27 mouse cellular contexts compared by ENCODE assay signal in the genomic region with DNA sequence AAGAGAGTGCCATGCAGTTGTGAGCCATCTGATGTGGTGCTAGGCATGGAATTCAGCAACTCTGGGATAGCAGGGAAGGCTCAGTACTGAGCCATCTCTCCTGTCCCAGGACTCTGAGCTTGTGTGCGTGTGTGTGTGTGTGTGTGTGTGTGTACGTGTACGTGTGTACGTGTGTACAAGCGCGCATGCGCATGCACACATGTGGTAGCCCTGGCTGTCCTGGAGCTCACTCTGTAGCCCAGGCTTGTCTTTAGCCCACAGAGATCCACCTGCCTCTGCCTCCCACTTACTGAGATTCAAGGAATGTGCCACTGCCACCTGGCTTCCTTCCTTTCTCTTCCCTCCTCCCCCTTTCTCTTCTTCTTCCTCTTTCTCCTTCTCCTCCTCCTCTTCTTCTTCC. TPM values are rescaled to one million over a fixed set of nuclear protein-coding genes. Genes with fewer than 3 reads are reported as not detected.
DNase-seq lines count a peak whose midpoint lies in the region; ATAC-seq and TF ChIP-seq lines count a peak whose summit lies in the region.
"Had no signal": no experiment of that assay in that cellular context is flagged by ENCODE, and none has a peak within 500 bp of the region (broad histone marks: within the 10 kb centered on the region; RNA-seq: fewer than 3 reads in every experiment).

No protein-coding gene starts in this region.

- ATAC-seq in liver, embryonic 15.5 days (ENCODE audit: insufficient read depth), result no peak
- no peak for ATAC-seq in liver, postnatal 0 days
- ATAC-seq: CD4-positive, CD25-positive, alpha-beta regulatory T cell, adult 4 months; forebrain, embryonic 13.5 days; forebrain, embryonic 16.5 days; hindbrain, embryonic 16.5 days; intestine, embryonic 15.5 days had no signal

- whole genome bisulfite sequencing in liver, embryonic 15.5 days (ENCODE audit: insufficient replicate concordance), result 93% methylated on average over 7 of the region's 7 CpGs
- 92% methylated on average over 7 of the region's 7 CpGs for WGBS in liver, postnatal 0 days (ENCODE audit: insufficient replicate concordance)

- no peak for DNase-seq in liver, postnatal 0 days
- peak; percentile 54 for DNase-seq in R1 (ENCODE audit: low read depth, low spot score)
- no peak for DNase-seq in heart, postnatal 14 days
- no peak for DNase-seq in heart, postnatal 25 days (ENCODE audit: low spot score)
- DNase-seq: adrenal gland, postnatal 10 days; adrenal gland, postnatal 36 days; cerebellum, adult 18-20 months; cerebellum, adult 9-10 months; cerebellum, postnatal 14 days; gastrocnemius, postnatal 10 days; gastrocnemius, postnatal 36 days; heart, adult 2 months; heart, postnatal 36 days had no signal

- TF ChIP-seq POLR2A in ES-Bruce4 (IDR thresholded peaks at IDR 0.05; ENCODE audit: insufficient read depth, low read length), result no peak

- peaks cover 21% of the 10 kb centered on the region for H3K4me1 ChIP-seq in liver, embryonic 15.5 days (replicated peaks)
- peaks cover 9% of the 10 kb centered on the region; the same call in 1 of the 2 replicates for H3K4me1 ChIP-seq in liver, postnatal 0 days (ENCODE audit: insufficient read depth)
- H3K4me1 ChIP-seq in ES-Bruce4 (ENCODE audit: control insufficient read depth, insufficient read depth, low read length), result peaks cover 2% of the 10 kb centered on the region

- no peaks in the 10 kb centered on the region for H3K27me3 ChIP-seq in liver, embryonic 15.5 days
- no peaks in the 10 kb centered on the region for H3K27me3 ChIP-seq in liver, postnatal 0 days (ENCODE audit: insufficient read depth, low read length)
- no peaks in the 10 kb centered on the region for H3K27me3 ChIP-seq in ES-Bruce4 (ENCODE audit: control insufficient read depth, insufficient read depth, low read length, poor library complexity, severe bottlenecking)
- H3K27me3 ChIP-seq: forebrain, embryonic 13.5 days; heart, embryonic 13.5 days; hindbrain, embryonic 13.5 days; intestine, embryonic 15.5 days had no signal

- peaks cover 13% of the 10 kb centered on the region; the same call in 1 of the 2 replicates for H3K36me3 ChIP-seq in liver, embryonic 15.5 days (replicated peaks)
- H3K36me3 ChIP-seq in liver, postnatal 0 days (replicated peaks; ENCODE audit: insufficient read depth, low read length), result no peaks in the 10 kb centered on the region
- H3K36me3 ChIP-seq in ES-Bruce4 (ENCODE audit: control insufficient read depth, insufficient read depth, low read length, poor library complexity, severe bottlenecking), result no peaks in the 10 kb centered on the region
- H3K36me3 ChIP-seq: heart, embryonic 13.5 days; hindbrain, embryonic 13.5 days; intestine, embryonic 15.5 days had no signal

- H3K4me2 ChIP-seq in liver, embryonic 15.5 days, result peak overlapping the region; percentile 96; the same call in 1 of the 2 replicates
- no peak overlapping the region for H3K4me2 ChIP-seq in liver, postnatal 0 days (ENCODE audit: low read depth, low read length)
- H3K4me2 ChIP-seq: hindbrain, embryonic 13.5 days had no signal

- H3K27ac ChIP-seq in liver, embryonic 15.5 days (replicated peaks), result no peak overlapping the region
- H3K27ac ChIP-seq in liver, postnatal 0 days (ENCODE audit: low read depth), result no peak overlapping the region
- H3K27ac ChIP-seq in ES-Bruce4 (ENCODE audit: insufficient read depth, low read length), result peak overlapping the region; percentile 91
- H3K27ac ChIP-seq: forebrain, embryonic 13.5 days; heart, adult 2 months; heart, embryonic 10.5 days; heart, embryonic 13.5 days; hindbrain, embryonic 10.5 days; hindbrain, embryonic 13.5 days; intestine, embryonic 15.5 days had no signal

- TF ChIP-seq CTCF in liver, postnatal 0 days (IDR thresholded peaks at IDR 0.05; ENCODE audit: low read depth), result no peak
- TF ChIP-seq CTCF in ES-Bruce4 (IDR thresholded peaks at IDR 0.05; ENCODE audit: low read depth, low read length), result no peak

- no peak overlapping the region for H3K9ac ChIP-seq in liver, embryonic 15.5 days
- H3K9ac ChIP-seq in liver, postnatal 0 days (replicated peaks), result no peak overlapping the region
- H3K9ac ChIP-seq in ES-Bruce4 (ENCODE audit: low read depth, poor library complexity, severe bottlenecking), result peak overlapping the region; percentile 65
- H3K9ac ChIP-seq: forebrain, embryonic 13.5 days; heart, embryonic 13.5 days; hindbrain, embryonic 13.5 days; intestine, embryonic 15.5 days had no signal

- no peaks in the 10 kb centered on the region for H3K9me3 ChIP-seq in liver, embryonic 15.5 days (replicated peaks)
- no peaks in the 10 kb centered on the region for H3K9me3 ChIP-seq in liver, postnatal 0 days (ENCODE audit: low read length)
- H3K9me3 ChIP-seq in ES-Bruce4 (replicated peaks; ENCODE audit: control insufficient read depth, insufficient read depth, low read length, poor library complexity, severe bottlenecking), result no peaks in the 10 kb centered on the region
- H3K9me3 ChIP-seq: forebrain, embryonic 13.5 days; heart, embryonic 10.5 days; heart, embryonic 13.5 days; hindbrain, embryonic 10.5 days; hindbrain, embryonic 13.5 days; intestine, embryonic 15.5 days had no signal

- no peak overlapping the region for H3K4me3 ChIP-seq in liver, embryonic 15.5 days (replicated peaks)
- no peak overlapping the region for H3K4me3 ChIP-seq in liver, postnatal 0 days (ENCODE audit: low read depth, low read length)
- peak overlapping the region; percentile 50 for H3K4me3 ChIP-seq in ES-Bruce4 (ENCODE audit: low read depth, low read length)
- H3K4me3 ChIP-seq: forebrain, embryonic 13.5 days; heart, adult 2 months; heart, embryonic 10.5 days; heart, embryonic 13.5 days; hindbrain, embryonic 13.5 days; intestine, embryonic 15.5 days had no signal

- no peak for TF ChIP-seq EP300 in liver, postnatal 0 days (IDR thresholded peaks at IDR 0.05; ENCODE audit: low read depth)
- TF ChIP-seq EP300 in ES-Bruce4 (IDR thresholded peaks at IDR 0.05; ENCODE audit: insufficient read depth, low read depth, low read length), result no peak

- intact Hi-C loops in heart, postnatal 14 days (cut with DNase I), result loop anchor here (5.0 kb wide), 1 partner anchor 73 kb away; the partner anchor contains the start of gene Polg
- intact Hi-C loops in heart, postnatal 25 days (cut with DNase I), result loop anchor here (5.0 kb wide), 1 partner anchor 73 kb away; the partner anchor contains the start of gene Polg

RNA-seq across cellular contexts. Expression of gene Fanci, which starts 2.2 kb away (rescaled TPM):
- polyA plus RNA-seq in liver, embryonic 15.5 days (2015; fragmentation: Nextera tagmentation; extraction: Ambion mirVana), result 8.6 and 8.7 TPM in 2 replicates
- polyA plus RNA-seq in liver, postnatal 0 days (2015; fragmentation: Nextera tagmentation; extraction: Ambion mirVana), result 2.5 and 3.0 TPM in 2 replicates
- polyA plus RNA-seq in ES-Bruce4 (2011; ENCODE audit: insufficient read depth, insufficient read length, low read depth, missing spikeins), result 45.0 and 45.2 TPM in 2 replicates
- 1 to 10 TPM in 1 of 2 experiments, under 1 TPM in 1; 0.55 to 1.5 TPM for total RNA-seq in heart, postnatal 14 days (2021)
- under 1 TPM; 0.13 to 0.25 TPM for total RNA-seq in heart, postnatal 25 days (2021)
- total RNA-seq: gastrocnemius, adult 18-20 months had no signal

RNA-seq across cellular contexts. Expression of gene Rlbp1, which starts 7.1 kb away (rescaled TPM):
- polyA plus RNA-seq in liver, embryonic 15.5 days (2015; fragmentation: Nextera tagmentation; extraction: Ambion mirVana), result 0.10 TPM in 1 of 2 replicates, not detected in the other
- polyA plus RNA-seq in liver, postnatal 0 days (2015; fragmentation: Nextera tagmentation; extraction: Ambion mirVana), result 0.11 TPM in 1 of 2 replicates, not detected in the other
- polyA plus RNA-seq in ES-Bruce4 (2011; ENCODE audit: insufficient read depth, insufficient read length, low read depth, missing spikeins), result 2.7 and 2.8 TPM in 2 replicates
- total RNA-seq in heart, postnatal 14 days (2021), result not detected
- total RNA-seq in heart, postnatal 25 days (2021), result not detected
- total RNA-seq: adrenal gland, adult 18-20 months; adrenal gland, postnatal 10 days; adrenal gland, postnatal 36 days; gastrocnemius, adult 18-20 months; gastrocnemius, postnatal 10 days; gastrocnemius, postnatal 36 days; granulocyte monocyte progenitor cell, adult 5-6 weeks; heart, adult 2 months; heart, postnatal 36 days had no signal
- polyA plus RNA-seq: CD4-positive, CD25-positive, alpha-beta regulatory T cell, adult 4 months; heart, adult 2 months; heart, embryonic 13.5 days had no signal
